In the genomic region with DNA sequence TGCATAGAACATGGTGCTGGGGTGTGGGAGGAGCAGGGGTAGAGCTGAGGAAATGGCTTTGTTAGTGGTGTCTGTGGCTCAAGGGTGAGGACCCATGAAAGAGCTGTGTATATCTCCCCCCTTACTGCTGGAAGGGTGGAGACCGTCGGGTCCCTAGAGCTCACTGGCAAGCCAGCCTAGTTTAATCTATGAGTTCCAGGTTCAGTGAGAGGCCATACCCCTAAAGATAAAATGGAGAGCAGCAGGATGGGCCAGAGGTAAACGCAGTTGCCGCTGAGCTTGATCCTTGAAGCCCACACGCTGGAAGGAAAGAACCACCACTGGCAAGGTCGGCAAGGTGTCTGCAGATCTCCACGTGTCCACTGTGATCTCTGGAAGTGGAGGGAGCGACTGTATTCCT, we compare ENCODE assay signal across 31 mouse cellular contexts.
DNase-seq lines count a peak whose midpoint lies in the region; ATAC-seq lines count a peak whose summit lies in the region.
"Had no signal": no experiment of that assay in that cellular context is flagged by ENCODE, and none has a peak within 500 bp of the region (broad histone marks: within the 10 kb centered on the region; RNA-seq: fewer than 3 reads in every experiment).

No protein-coding gene starts in this region.

- H3K4me3 ChIP-seq in liver, embryonic 15.5 days (replicated peaks): no peak overlapping the region
- no peak overlapping the region for H3K4me3 ChIP-seq in hindbrain, embryonic 12.5 days
- no peak overlapping the region for H3K4me3 ChIP-seq in hindbrain, embryonic 10.5 days
- H3K4me3 ChIP-seq: embryonic facial prominence, embryonic 13.5 days; forebrain, embryonic 13.5 days; gastrocnemius, adult 2 months; heart, embryonic 13.5 days; intestine, embryonic 15.5 days; midbrain, embryonic 10.5 days had no signal

- no peaks in the 10 kb centered on the region for H3K9me3 ChIP-seq in liver, embryonic 15.5 days (replicated peaks)
- peaks cover 5% of the 10 kb centered on the region; the same call in 1 of the 2 replicates for H3K9me3 ChIP-seq in hindbrain, embryonic 12.5 days (replicated peaks)
- 0 out of 2 replicates have a peak, but pooled peaks cover 4% of the 10 kb centered on the region for H3K9me3 ChIP-seq in hindbrain, embryonic 10.5 days
- H3K9me3 ChIP-seq: embryonic facial prominence, embryonic 13.5 days; forebrain, embryonic 13.5 days; intestine, embryonic 15.5 days had no signal

- ATAC-seq in erythroid progenitor cell, adult 5-6 weeks (replicated peaks; ENCODE audit: low FRiP score, poor library complexity, severe bottlenecking): peak; percentile 42; the same call in 1 of the 2 replicates
- peak; percentile 75 for ATAC-seq in liver, embryonic 15.5 days (ENCODE audit: insufficient read depth)
- ATAC-seq in hindbrain, embryonic 12.5 days (ENCODE audit: low FRiP score): no peak
- ATAC-seq: activated CD4-positive, CD25-positive, alpha-beta regulatory T cell, adult 4 months; forebrain, embryonic 13.5 days; hindbrain, postnatal 0 days; intestine, embryonic 15.5 days; midbrain, embryonic 16.5 days had no signal

- H3K36me3 ChIP-seq in liver, embryonic 15.5 days (replicated peaks): no peaks in the 10 kb centered on the region
- no peaks in the 10 kb centered on the region for H3K36me3 ChIP-seq in hindbrain, embryonic 12.5 days
- no peaks in the 10 kb centered on the region for H3K36me3 ChIP-seq in hindbrain, embryonic 10.5 days
- H3K36me3 ChIP-seq: embryonic facial prominence, embryonic 13.5 days; heart, embryonic 13.5 days; intestine, embryonic 15.5 days; midbrain, embryonic 10.5 days had no signal

- H3K27ac ChIP-seq in liver, embryonic 15.5 days (replicated peaks): 0 out of 2 replicates have a peak overlapping the region, but pooled peaks have one; percentile 58
- no peak overlapping the region for H3K27ac ChIP-seq in hindbrain, embryonic 12.5 days
- H3K27ac ChIP-seq in hindbrain, embryonic 10.5 days: no peak overlapping the region
- H3K27ac ChIP-seq: embryonic facial prominence, embryonic 13.5 days; forebrain, embryonic 13.5 days; gastrocnemius, adult 2 months; heart, embryonic 13.5 days; hindbrain, postnatal 0 days; intestine, embryonic 15.5 days; kidney, postnatal 0 days; macrophage; midbrain, embryonic 10.5 days; stomach, postnatal 0 days had no signal

- H3K27me3 ChIP-seq in liver, embryonic 15.5 days: no peaks in the 10 kb centered on the region
- H3K27me3 ChIP-seq in hindbrain, embryonic 12.5 days: no peaks in the 10 kb centered on the region
- no peaks in the 10 kb centered on the region for H3K27me3 ChIP-seq in hindbrain, embryonic 10.5 days (ENCODE audit: insufficient read depth, poor library complexity, severe bottlenecking)
- H3K27me3 ChIP-seq: CH12.LX; embryonic facial prominence, embryonic 13.5 days; forebrain, embryonic 13.5 days; heart, embryonic 13.5 days; intestine, embryonic 15.5 days had no signal

- peaks cover 18% of the 10 kb centered on the region for H3K4me1 ChIP-seq in liver, embryonic 15.5 days (replicated peaks)
- H3K4me1 ChIP-seq in hindbrain, embryonic 12.5 days: no peaks in the 10 kb centered on the region
- peaks cover 10% of the 10 kb centered on the region for H3K4me1 ChIP-seq in hindbrain, embryonic 10.5 days (replicated peaks)
- H3K4me1 ChIP-seq: embryonic facial prominence, embryonic 13.5 days; forebrain, embryonic 13.5 days had no signal

- 0 out of 2 replicates have a peak overlapping the region, but pooled peaks have one; percentile 1 for H3K4me2 ChIP-seq in liver, embryonic 15.5 days
- no peak overlapping the region for H3K4me2 ChIP-seq in hindbrain, embryonic 12.5 days (replicated peaks)
- H3K4me2 ChIP-seq: embryonic facial prominence, embryonic 13.5 days; forebrain, embryonic 13.5 days; heart, embryonic 13.5 days; intestine, embryonic 15.5 days had no signal

- DNase-seq in CD4-positive helper T cell, adult 2 months (ENCODE audit: low read depth, low spot score): peak; percentile 25
- peak; percentile 42 for DNase-seq in c-Kit-negative CD71-positive TER-119-positive erythroid progenitor cells, embryonic 14.5 days (ENCODE audit: low read depth, low spot score)
- DNase-seq in cerebellum, adult 11-12 months: no peak
- DNase-seq in hindbrain, embryonic 10.5 days (ENCODE audit: low spot score): no peak
- DNase-seq: adrenal gland, adult 2 months; adrenal gland, postnatal 36 days; B cell, adult 2 months; cerebellum, adult 11 months; cerebellum, postnatal 10 days; gastrocnemius, adult 2 months; gastrocnemius, postnatal 36 days; heart, postnatal 14 days; kidney, adult 2 months; lung, postnatal 10 days; right cerebral cortex, postnatal 25 days; thymus, postnatal 4 days had no signal

- WGBS in liver, embryonic 15.5 days (ENCODE audit: insufficient replicate concordance): 49% methylated on average over 8 of the region's 8 CpGs
- WGBS in hindbrain, embryonic 12.5 days: 93% methylated on average over 8 of the region's 8 CpGs
- WGBS in hindbrain, embryonic 10.5 days: 88% methylated on average over 8 of the region's 8 CpGs

- H3K9ac ChIP-seq in liver, embryonic 15.5 days: no peak overlapping the region
- H3K9ac ChIP-seq in hindbrain, embryonic 12.5 days: no peak overlapping the region
- H3K9ac ChIP-seq: embryonic facial prominence, embryonic 13.5 days; forebrain, embryonic 13.5 days; heart, embryonic 13.5 days; intestine, embryonic 15.5 days had no signal

Comparison
In these comparisons a context has a peak if more than half of its experiments do, and no peak if none do; other contexts are left out.
1. DNase-seq: peak in CD4-positive helper T cell, adult 2 months (single experiment) and c-Kit-negative CD71-positive TER-119-positive erythroid progenitor cells, embryonic 14.5 days (single experiment); none in cerebellum, adult 11-12 months (single experiment) and hindbrain, embryonic 10.5 days (single experiment).